Mouse (Mus musculus) heart, postnatal 36 days (tissue): ENCODE data around the gene Pla2g4c. TPM values are rescaled to one million over a fixed set of nuclear protein-coding genes. Genes with fewer than 3 reads are reported as not detected.

Experiments
- DNase-seq, 2 experiments: peaks; one replicate each; pipeline ENCODE4 v3.0.0; 2021 to 2022
- intact Hi-C: fragments of 180-260 bp; cut with DNase I; formaldehyde crosslinking; loops from one replicate; pipeline ENCODE4 v1.15.1; 2025
- total RNA-seq, 2 experiments: library from RNA; stranded (reverse); gene quantifications; 2 replicates each; pipeline ENCODE4 v1.2.3; 2021

The Pla2g4c gene
- total RNA-seq, 2 experiments from 2014 or later, result 0.14 TPM; not detected in 1

DNA sequence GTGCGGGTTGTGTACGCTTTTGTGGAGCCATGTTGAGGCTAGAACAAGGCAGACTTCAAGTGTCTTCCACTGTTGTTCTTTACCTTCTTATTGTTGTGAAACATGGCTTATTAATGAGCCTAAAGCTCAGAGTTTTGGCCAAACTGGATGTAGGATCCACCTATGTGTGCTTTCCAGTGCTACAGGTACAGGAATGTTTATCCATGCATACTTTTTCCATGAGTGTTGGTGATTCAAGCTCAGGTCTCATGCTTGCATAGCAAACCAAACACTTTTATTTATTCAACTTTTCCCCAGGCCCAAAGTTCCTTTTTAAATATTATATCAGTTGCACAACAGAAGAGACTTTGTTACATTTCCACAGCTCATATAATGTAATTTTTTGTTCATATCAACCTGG is 6.1 kb downstream of the Pla2g4c start:
- intact Hi-C loops, result no loop called here
- no peak for DNase-seq

DNA sequence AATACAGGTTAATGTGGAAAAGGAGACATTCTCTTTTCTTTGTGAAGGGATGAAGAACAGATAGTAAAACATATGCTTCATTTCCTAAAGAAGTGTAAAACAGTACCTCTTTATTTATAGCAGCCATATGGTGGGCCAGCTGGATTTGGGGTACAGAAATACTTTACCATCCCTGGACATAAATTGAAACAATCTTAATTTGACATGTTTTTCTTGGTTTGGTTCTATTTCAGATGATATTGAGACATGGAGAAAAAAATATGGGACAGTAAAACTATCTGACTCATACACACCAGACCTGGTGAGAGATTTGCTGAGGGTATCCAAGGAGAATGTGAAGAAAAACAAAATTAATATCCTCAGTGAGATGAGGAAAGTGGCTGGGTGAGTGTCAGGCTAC is 31.5 kb downstream of the Pla2g4c start:
- intact Hi-C loops, result no loop called here
- DNase-seq, result no peak

DNA sequence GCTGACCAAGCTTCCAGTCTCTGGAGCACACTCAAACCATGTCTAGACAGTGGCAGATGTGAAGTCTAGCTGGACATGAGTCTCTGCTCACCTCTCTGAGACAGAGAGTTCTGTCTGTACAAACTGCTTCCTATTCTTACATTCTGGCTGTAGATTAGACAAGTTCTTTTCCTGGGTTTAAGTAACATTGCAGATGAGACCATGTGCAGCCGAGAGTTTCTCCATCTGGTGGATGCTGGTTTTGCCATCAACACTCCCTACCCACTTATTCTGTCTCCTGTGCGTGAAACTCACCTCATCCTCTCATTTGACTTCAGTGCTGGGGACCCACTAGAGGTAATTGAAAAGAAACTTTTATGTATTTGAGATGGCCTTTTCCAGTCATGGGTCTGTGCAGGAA is 56.1 kb downstream of the Pla2g4c start:
- DNase-seq, result no peak
- intact Hi-C loops, result no loop called here

DNA sequence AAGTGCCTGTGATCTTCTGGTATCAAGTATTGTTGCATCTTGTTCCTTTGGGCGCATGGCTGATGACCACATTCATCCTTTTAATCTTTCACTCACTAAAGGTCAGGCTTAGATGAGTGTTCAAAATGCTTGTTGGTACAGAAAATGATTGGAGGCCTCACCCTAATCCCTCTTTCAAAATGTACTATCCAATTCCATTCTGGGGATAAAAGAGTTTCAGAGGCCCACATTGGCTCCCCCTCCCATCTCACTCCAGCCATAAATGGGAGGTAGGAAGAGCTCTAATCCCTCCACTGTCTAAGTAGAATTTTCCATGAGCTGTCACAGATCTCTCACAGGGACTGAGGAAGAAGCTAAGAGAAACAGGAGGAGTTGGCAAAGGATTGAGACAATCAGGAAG is 73.4 kb downstream of the Pla2g4c start, which contains the start of gene Cabp5:
Gene Cabp5, plus strand, starts transcription at position 301 of the 400 bp plus-strand sequence.
- no peak for DNase-seq
- intact Hi-C loops, result no loop called here

Other genes with a start within 250 kb of the Pla2g4c start
- gene Vmn1r85, start 229.5 kb upstream of the Pla2g4c start, total RNA-seq, result not detected
- not detected for gene Vmn1r86, start 204.7 kb upstream of the Pla2g4c start, total RNA-seq
- gene Vmn1r87, start 184.5 kb upstream of the Pla2g4c start, total RNA-seq, result not detected
- under 1 TPM in 1 of 2 experiments, not detected in 1; 0.06 TPM for gene Vmn1r88, start 165.1 kb upstream of the Pla2g4c start, total RNA-seq
- not detected for gene Vmn1r89, start 111.6 kb upstream of the Pla2g4c start, total RNA-seq
- 1 to 10 TPM; 3.5 to 5.0 TPM for gene Lig1, start 47.4 kb upstream of the Pla2g4c start, total RNA-seq
- 1 to 10 TPM; 7.8 to 8.1 TPM for gene Zswim9, start 45.9 kb upstream of the Pla2g4c start, total RNA-seq
- gene Cabp5, start 73.5 kb downstream of the Pla2g4c start, total RNA-seq, result not detected
- gene Bsph1, start 126.2 kb downstream of the Pla2g4c start, total RNA-seq, result not detected
- not detected for gene Bsph2, start 246.4 kb downstream of the Pla2g4c start, total RNA-seq